Mouse (Mus musculus) myocyte (in vitro differentiated cells): ENCODE results near the gene Efs. TPM values are rescaled to one million over a fixed set of nuclear protein-coding genes. Genes with fewer than 3 reads are reported as not detected.
"Not testable (repeated sequence)": the region's sequence is repeated elsewhere in the genome, so short reads cannot be mapped to it uniquely, and the experiment has no call there.

Source experiments
- H3K27me3 ChIP-seq: one replicate; pipeline ENCODE4 v1.6.1; 2011; ENCODE audit not compliant: control insufficient read depth, insufficient read depth, insufficient read length
- H3K36me3 ChIP-seq: one replicate; pipeline ENCODE4 v1.6.1; 2011; ENCODE audit not compliant: control insufficient read depth, insufficient read depth
- H3K4me2 ChIP-seq: one replicate; pipeline ENCODE4 v1.6.1; 2011; ENCODE audit warnings: low read depth, control low read depth
- H3K4me3 ChIP-seq: one replicate; pipeline ENCODE4 v1.5.1; 2011; ENCODE audit warnings: mild to moderate bottlenecking, control low read depth, moderate library complexity
- H3K79me2 ChIP-seq: one replicate; pipeline ENCODE4 v1.6.1; 2011; ENCODE audit not compliant: control insufficient read depth, insufficient read depth
- H3ac ChIP-seq: one replicate; pipeline ENCODE4 v1.6.1; 2011; ENCODE audit not compliant: control insufficient read depth, insufficient read length
- CEBPB ChIP-seq: IDR thresholded peaks from 2 replicates; pipeline ENCODE4 v1.6.1; 2011; ENCODE audit warnings: mild to moderate bottlenecking, moderate library complexity; ENCODE audit not compliant: poor library complexity, insufficient read depth, severe bottlenecking
- E2F4 ChIP-seq: IDR thresholded peaks from one replicate; pipeline ENCODE4 v1.6.1; 2011; ENCODE audit warnings: mild to moderate bottlenecking, control low read depth, moderate library complexity; ENCODE audit not compliant: insufficient read depth
- MAX ChIP-seq: IDR thresholded peaks from one replicate; pipeline ENCODE4 v1.6.1; 2011; ENCODE audit warnings: low read depth, mild to moderate bottlenecking, control low read depth
- MYOD1 ChIP-seq, 3 experiments: IDR thresholded peaks; one replicate each; pipeline ENCODE4 v1.6.1; 2011; ENCODE audit warnings: control low read depth in 2 of 3, low read depth in 2 of 3, mild to moderate bottlenecking in 2 of 3, moderate library complexity in 1 of 3; ENCODE audit not compliant: insufficient read length in 2 of 3, control insufficient read depth in 1 of 3
- MYOG ChIP-seq, 3 experiments: IDR thresholded peaks; one replicate each; pipeline ENCODE4 v1.6.1; 2011; ENCODE audit warnings: control low read depth in 2 of 3, low read depth in 2 of 3, mild to moderate bottlenecking in 2 of 3; ENCODE audit not compliant: insufficient read length in 2 of 3, control insufficient read depth in 1 of 3, insufficient read depth in 1 of 3
- POLR2A ChIP-seq: IDR thresholded peaks from one replicate; pipeline ENCODE4 v1.6.1; 2011; ENCODE audit warnings: low read depth, mild to moderate bottlenecking, control low read depth, moderate library complexity; ENCODE audit not compliant: insufficient read length
- POLR2AphosphoS2 ChIP-seq: IDR thresholded peaks from one replicate; pipeline ENCODE4 v1.6.1; 2011; ENCODE audit warnings: low read depth, control low read depth; ENCODE audit not compliant: insufficient read length
- REST ChIP-seq: IDR thresholded peaks from one replicate; pipeline ENCODE4 v1.6.1; 2011; ENCODE audit warnings: mild to moderate bottlenecking, control low read depth, moderate library complexity; ENCODE audit not compliant: insufficient read depth, insufficient read length
- SRF ChIP-seq: IDR thresholded peaks from one replicate; pipeline ENCODE4 v1.6.1; 2011; ENCODE audit warnings: low read depth; ENCODE audit not compliant: control insufficient read depth, insufficient read length
- TCF12 ChIP-seq: IDR thresholded peaks from one replicate; pipeline ENCODE4 v1.6.1; 2011; ENCODE audit warnings: mild to moderate bottlenecking, control low read depth; ENCODE audit not compliant: poor library complexity, insufficient read depth, severe bottlenecking
- TCF3 ChIP-seq: IDR thresholded peaks from one replicate; pipeline ENCODE4 v1.6.1; 2011; ENCODE audit warnings: low read depth, control low read depth; ENCODE audit not compliant: insufficient read length
- USF1 ChIP-seq: IDR thresholded peaks from one replicate; pipeline ENCODE4 v1.6.1; 2011; ENCODE audit warnings: low read depth, mild to moderate bottlenecking, control low read depth, moderate library complexity
- polyA plus RNA-seq: library from polyadenylated mRNA; unstranded; fragments of >200 nt; fragmentation: generic; extraction: Trizol; gene quantifications from one replicate; pipeline ENCODE4 v1.2.1, GENCODE M21; 2012; ENCODE audit warnings: missing spikeins

Gene Efs
- polyA plus RNA-seq, 1 experiment: 0.95 TPM

DNA sequence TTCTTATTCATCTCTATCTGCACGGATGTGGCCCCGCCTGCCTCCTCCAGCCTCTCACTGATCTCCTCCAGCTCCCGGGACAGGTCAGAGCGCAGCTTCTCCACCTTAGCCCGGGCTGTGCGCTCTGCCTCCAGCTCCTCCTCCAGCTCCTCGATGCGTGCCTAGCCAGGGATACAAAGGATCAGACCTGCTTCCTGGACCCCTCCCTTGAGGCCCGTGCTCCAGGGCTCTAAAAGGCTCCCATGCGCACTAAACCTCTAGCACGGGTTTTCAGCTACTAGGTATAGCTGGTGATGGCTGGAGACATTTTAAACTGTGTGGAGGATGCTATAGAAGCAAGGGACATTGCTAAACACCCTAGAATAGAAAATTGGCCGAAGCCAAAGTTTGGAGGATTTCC, 24.6 kb upstream of the Efs start:
- no peaks in the 10 kb centered on the region for H3K79me2 ChIP-seq
- no peaks in the 10 kb centered on the region for H3K36me3 ChIP-seq

GRCm38 (mm10) chr14:54948781-54949180, 22.9 kb upstream of the Efs start:
- H3K36me3 ChIP-seq: no peaks in the 10 kb centered on the region

More for the DNA sequence above, 24.6 kb upstream of the Efs start:
- Histone ChIP-seq H3ac (no peak overlapping the region), H3K27me3 (peaks cover 27% of the 10 kb centered on the region), H3K4me2 (no peak overlapping the region), H3K4me3 (no peak overlapping the region)
- no peak for TF ChIP-seq E2F4
- TF ChIP-seq SRF: no peak
- no peak for TF ChIP-seq USF1
- TF ChIP-seq TCF3: no peak
- no peak for TF ChIP-seq TCF12
- no peak for TF ChIP-seq REST
- TF ChIP-seq MYOG (IDR thresholded peaks at IDR 0.05; ENCODE audit: control insufficient read depth in 1 of 3, insufficient read depth in 1 of 3, insufficient read length in 2 of 3, low read depth in 2 of 3): no peak
- no peak for TF ChIP-seq CEBPB
- no peak for TF ChIP-seq MAX
- no peak for TF ChIP-seq POLR2A
- no peak for TF ChIP-seq MYOD1 (IDR thresholded peaks at IDR 0.05; ENCODE audit: control insufficient read depth in 1 of 3, insufficient read length in 2 of 3, low read depth in 2 of 3)
- TF ChIP-seq POLR2AphosphoS2: no peak

GRCm38 (mm10) chr14:54947008-54947407, 21.1 kb upstream of the Efs start:
- peaks cover 13% of the 10 kb centered on the region for H3K27me3 ChIP-seq
- H3K4me2 ChIP-seq, H3ac ChIP-seq, H3K36me3 ChIP-seq, H3K79me2 ChIP-seq, H3K4me3 ChIP-seq: not testable (repeated sequence)

More at GRCm38 (mm10) chr14:54948781-54949180, 22.9 kb upstream of the Efs start:
- no peak for TF ChIP-seq TCF3
- no peak for TF ChIP-seq MAX
- TF ChIP-seq CEBPB: no peak
- TF ChIP-seq REST: no peak
- no peak for TF ChIP-seq USF1
- no peak for TF ChIP-seq MYOD1 (IDR thresholded peaks at IDR 0.05; ENCODE audit: control insufficient read depth in 1 of 3, insufficient read length in 2 of 3, low read depth in 2 of 3)
- no peak for TF ChIP-seq POLR2A
- H3K79me2 ChIP-seq: no peaks in the 10 kb centered on the region
- H3ac ChIP-seq: no peak overlapping the region
- no peak overlapping the region for H3K4me3 ChIP-seq
- no peak overlapping the region for H3K4me2 ChIP-seq
- H3K27me3 ChIP-seq: peaks cover 23% of the 10 kb centered on the region

DNA sequence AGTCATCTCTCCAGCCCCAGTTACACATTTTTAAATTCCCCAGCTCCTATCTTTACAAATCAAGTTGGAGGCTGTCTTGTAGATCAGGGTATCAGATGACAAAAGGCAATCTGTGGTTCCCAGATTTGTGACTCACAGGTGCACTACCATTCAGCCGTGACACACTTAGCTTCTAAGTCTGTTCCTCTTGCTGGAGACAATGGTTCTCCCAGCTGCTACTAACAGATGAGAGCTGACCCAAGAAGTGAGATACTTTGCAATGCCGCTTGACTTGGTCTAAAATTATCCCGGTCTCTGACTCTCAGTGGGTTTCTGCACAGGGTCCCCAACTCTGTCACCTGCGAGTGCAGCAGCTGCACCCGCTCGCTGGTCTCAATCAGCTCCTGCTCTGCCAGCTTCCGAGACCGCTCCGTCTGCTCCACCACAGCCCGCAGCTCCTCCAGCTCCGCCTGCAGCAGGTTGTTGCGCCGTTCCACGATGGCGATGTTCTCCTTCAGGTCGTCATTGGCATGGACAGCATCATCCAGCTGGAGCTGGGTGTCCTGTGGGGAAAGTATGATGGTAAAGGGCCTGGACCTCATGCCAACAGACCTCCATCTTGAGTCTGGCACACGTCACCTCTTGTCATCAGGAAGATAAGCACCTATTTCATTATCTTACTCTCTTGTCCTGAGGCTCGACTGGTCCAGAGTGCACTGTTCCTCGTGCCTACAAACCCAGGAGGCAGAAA, 20.2 kb upstream of the Efs start:
- no peak for TF ChIP-seq USF1
- TF ChIP-seq TCF12: no peak
- peak; percentile 51 to 63 (median 54) for TF ChIP-seq MYOG (IDR thresholded peaks at IDR 0.05; ENCODE audit: control insufficient read depth in 1 of 3, insufficient read depth in 1 of 3, insufficient read length in 2 of 3, low read depth in 2 of 3)
- peak in 1 of 3 experiments; percentile 22 for TF ChIP-seq MYOD1 (IDR thresholded peaks at IDR 0.05; ENCODE audit: control insufficient read depth in 1 of 3, insufficient read length in 2 of 3, low read depth in 2 of 3)
- TF ChIP-seq TCF3: no peak
- Histone ChIP-seq H3K27me3 (peaks cover 13% of the 10 kb centered on the region), H3K4me3 (no peak overlapping the region), H3ac (no peak overlapping the region), H3K79me2 (no peaks in the 10 kb centered on the region), H3K4me2 (peak overlapping the region; percentile 45), H3K36me3 (no peaks in the 10 kb centered on the region)

DNA sequence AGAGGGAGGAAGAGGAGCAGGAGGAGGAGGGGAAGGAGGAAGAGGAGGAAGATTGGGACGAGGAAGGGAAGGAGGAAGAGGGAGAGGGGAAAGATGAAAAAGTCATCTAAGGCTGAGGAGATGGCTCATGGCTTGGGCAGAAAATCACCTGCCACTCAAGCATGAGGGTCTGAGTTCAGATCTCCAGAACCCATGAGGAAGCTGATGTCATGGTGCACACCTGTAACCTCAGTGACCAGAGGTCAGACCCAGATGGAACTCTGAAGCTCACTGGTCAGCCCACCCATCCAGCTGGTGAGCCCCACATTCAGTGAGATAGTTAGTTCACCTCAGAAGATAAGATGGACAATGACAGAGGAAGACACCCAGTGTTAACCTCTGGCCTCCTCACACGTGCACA, 19.0 kb upstream of the Efs start:
- Histone ChIP-seq H3ac (no peak overlapping the region), H3K27me3 (peaks cover 8% of the 10 kb centered on the region), H3K4me3 (no peak overlapping the region), H3K36me3 (no peaks in the 10 kb centered on the region), H3K4me2 (no peak overlapping the region), H3K79me2 (no peaks in the 10 kb centered on the region)
- TF ChIP-seq REST: no peak
- TF ChIP-seq POLR2A: no peak
- no peak for TF ChIP-seq USF1
- TF ChIP-seq MYOG (IDR thresholded peaks at IDR 0.05; ENCODE audit: control insufficient read depth in 1 of 3, insufficient read depth in 1 of 3, insufficient read length in 2 of 3, low read depth in 2 of 3): no peak
- TF ChIP-seq TCF12: no peak
- TF ChIP-seq POLR2AphosphoS2: no peak
- TF ChIP-seq MAX: no peak
- no peak for TF ChIP-seq MYOD1 (IDR thresholded peaks at IDR 0.05; ENCODE audit: control insufficient read depth in 1 of 3, insufficient read length in 2 of 3, low read depth in 2 of 3)
- TF ChIP-seq SRF: no peak
- no peak for TF ChIP-seq TCF3
- TF ChIP-seq CEBPB: no peak
- no peak for TF ChIP-seq E2F4
